Mouse (Mus musculus) hindbrain, embryonic 11.5 days (tissue): Measurements from ENCODE around the gene Cul5. TPM values are rescaled to one million over a fixed set of nuclear protein-coding genes. Genes with fewer than 3 reads are reported as not detected.

Experiments used
- ATAC-seq: fragments of 200-750 bp; cut with Nextera tagmentation; 2 replicates; pipeline ENCODE4 v1.8.0; 2017; ENCODE audit warnings: mild to moderate bottlenecking, moderate TSS enrichment, moderate library complexity; ENCODE audit not compliant: low FRiP score
- DNase-seq: peaks from one replicate; pipeline ENCODE4 v3.0.0-alpha.2; 2015; ENCODE audit warnings: low spot score
- H3K27ac ChIP-seq: fragments of 300-500 bp; sonication (generic); 2 replicates; pipeline ENCODE4 v1.5.1; 2014; ENCODE audit warnings: mild to moderate bottlenecking, low read depth, low read length
- H3K27me3 ChIP-seq: fragments of 300-500 bp; sonication (generic); 2 replicates; pipeline ENCODE4 v1.6.1; 2014; ENCODE audit warnings: mild to moderate bottlenecking, low read length, moderate library complexity, mixed read lengths; ENCODE audit not compliant: control insufficient read depth, insufficient read depth
- H3K36me3 ChIP-seq: fragments of 300-500 bp; sonication (generic); 2 replicates; pipeline ENCODE4 v1.6.1; 2014; ENCODE audit warnings: mild to moderate bottlenecking, low read length, moderate library complexity, mixed read lengths; ENCODE audit not compliant: control insufficient read depth, insufficient read depth
- H3K4me1 ChIP-seq: fragments of 300-500 bp; sonication (generic); replicated peaks from 2 replicates; pipeline ENCODE4 v1.6.1; 2014; ENCODE audit warnings: low read length, mixed read lengths; ENCODE audit not compliant: control insufficient read depth, insufficient read depth
- H3K4me2 ChIP-seq: fragments of 300-500 bp; sonication (generic); replicated peaks from 2 replicates; pipeline ENCODE4 v1.6.1; 2014; ENCODE audit warnings: mild to moderate bottlenecking, low read depth, low read length
- H3K4me3 ChIP-seq: fragments of 300-500 bp; sonication (generic); 2 replicates; pipeline ENCODE4 v1.5.1; 2014; ENCODE audit warnings: low read depth, low read length
- H3K9ac ChIP-seq: fragments of 300-500 bp; sonication (generic); 2 replicates; pipeline ENCODE4 v1.6.1; 2014; ENCODE audit warnings: low read depth, low read length
- H3K9me3 ChIP-seq: fragments of 300-500 bp; sonication (generic); 2 replicates; pipeline ENCODE4 v1.6.1; 2016; ENCODE audit warnings: low read length; ENCODE audit not compliant: control insufficient read depth
- WGBS: fragments of 180-500 bp; shearing (Covaris S2); extraction: QIAGEN DNeasy Blood & Tissue Kit; methylation state at CpG from one replicate; pipeline ENCODE4 v1.1.7; 2014; 5-methylcytosine and 5-hydroxymethylcytosine counted together
- polyA plus RNA-seq: library from polyadenylated mRNA; unstranded; fragments of >200 nt; fragmentation: Nextera tagmentation; extraction: Ambion mirVana; gene quantifications from 2 replicates; pipeline ENCODE4 v1.2.1, GENCODE M21; 2014

Gene Cul5
- polyA plus RNA-seq, 1 experiment from 2014 or later: 54.3 TPM

DNA sequence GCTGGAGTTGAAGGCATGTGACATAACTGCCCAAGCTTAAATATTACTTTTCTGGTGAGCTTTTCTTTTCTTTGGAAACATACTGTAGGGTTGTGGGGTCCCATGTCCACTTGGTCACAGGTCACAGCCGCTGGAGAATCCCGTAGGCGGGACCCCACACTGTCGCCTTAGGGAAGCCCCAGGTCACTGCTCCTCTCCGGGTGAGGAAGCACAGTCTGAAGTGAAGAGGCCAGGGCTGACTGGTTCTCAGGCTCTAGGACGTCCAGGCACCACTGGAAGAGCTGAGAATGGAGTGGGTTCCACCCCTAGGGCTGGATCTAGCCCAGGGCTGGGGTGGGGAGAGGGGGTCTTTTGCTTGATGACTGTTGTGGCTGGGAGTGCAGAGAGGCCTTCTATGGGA lies 71.2 kb downstream of the Cul5 start:
- no peak for ATAC-seq
- no peaks in the 10 kb centered on the region for H3K4me1 ChIP-seq
- no peaks in the 10 kb centered on the region for H3K36me3 ChIP-seq
- no peak overlapping the region for H3K4me3 ChIP-seq
- no peak for DNase-seq
- no peak overlapping the region for H3K4me2 ChIP-seq
- H3K9me3 ChIP-seq: no peaks in the 10 kb centered on the region
- no peak overlapping the region for H3K27ac ChIP-seq
- no peak overlapping the region for H3K9ac ChIP-seq
- WGBS: 77% methylated on average over 6 of the region's 6 CpGs
- no peaks in the 10 kb centered on the region for H3K27me3 ChIP-seq

DNA sequence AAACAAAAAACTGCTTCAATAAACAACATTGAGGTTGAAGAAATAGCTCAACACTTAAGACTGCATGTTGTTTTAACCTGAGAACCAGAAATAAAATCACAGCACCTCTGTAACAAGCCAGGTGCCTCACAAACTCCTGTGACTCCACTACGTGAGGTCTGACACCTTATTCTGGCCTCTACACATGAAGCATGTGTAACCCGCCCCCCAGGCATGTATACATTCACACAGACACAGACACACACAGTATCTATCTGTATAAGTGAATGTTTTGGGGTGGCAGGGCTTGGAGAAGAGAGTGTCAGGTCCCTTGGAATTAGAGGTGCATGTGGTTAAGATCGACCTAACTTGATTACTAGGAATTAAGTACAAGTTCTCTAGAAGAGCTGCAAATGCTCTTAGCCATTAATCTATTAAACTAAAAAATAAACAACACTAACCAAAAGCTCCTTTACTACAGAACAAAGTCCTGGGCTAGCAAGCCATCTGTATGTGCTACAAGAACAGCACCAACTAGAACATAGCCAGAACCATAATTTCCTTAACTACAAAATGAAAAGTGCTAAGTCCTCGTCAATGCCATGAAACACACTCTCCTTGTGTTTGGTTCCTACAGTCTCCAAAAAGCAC lies 72.7 kb downstream of the Cul5 start:
- H3K9me3 ChIP-seq: no peaks in the 10 kb centered on the region
- 92% methylated on average over 4 of the region's 4 CpGs for WGBS
- H3K9ac ChIP-seq: no peak overlapping the region
- H3K27me3 ChIP-seq: no peaks in the 10 kb centered on the region
- no peak overlapping the region for H3K4me2 ChIP-seq
- no peak overlapping the region for H3K27ac ChIP-seq
- H3K4me1 ChIP-seq: no peaks in the 10 kb centered on the region
- H3K36me3 ChIP-seq: no peaks in the 10 kb centered on the region
- no peak for DNase-seq
- no peak overlapping the region for H3K4me3 ChIP-seq
- no peak for ATAC-seq

DNA sequence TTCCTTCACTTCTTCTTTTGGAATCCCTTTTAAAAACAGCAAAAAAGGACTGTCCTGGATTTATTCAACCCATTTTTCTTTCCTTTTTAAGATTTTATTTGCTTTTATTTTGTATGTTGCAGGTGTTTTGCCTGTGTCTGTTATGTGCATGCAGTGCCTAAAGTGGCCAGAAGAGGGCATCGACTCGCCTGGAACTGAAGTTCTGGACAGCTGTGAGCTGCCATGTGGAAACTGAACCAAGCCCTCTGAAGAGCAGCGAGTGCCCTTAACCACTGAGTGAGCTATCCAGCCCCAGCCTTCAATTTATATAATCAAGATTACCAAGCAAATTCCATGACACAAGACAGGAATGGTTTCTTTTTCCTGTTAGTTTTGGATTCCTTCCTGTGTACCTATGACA lies 75.0 kb downstream of the Cul5 start:
- Histone ChIP-seq H3K9me3 (no peaks in the 10 kb centered on the region), H3K27ac (no peak overlapping the region), H3K4me1 (no peaks in the 10 kb centered on the region), H3K36me3 (no peaks in the 10 kb centered on the region), H3K4me3 (no peak overlapping the region), H3K27me3 (no peaks in the 10 kb centered on the region), H3K4me2 (no peak overlapping the region), H3K9ac (no peak overlapping the region)
- DNase-seq (peak; percentile 77), ATAC-seq (no peak)
- WGBS: 21% methylated on average over 3 of the region's 3 CpGs

DNA sequence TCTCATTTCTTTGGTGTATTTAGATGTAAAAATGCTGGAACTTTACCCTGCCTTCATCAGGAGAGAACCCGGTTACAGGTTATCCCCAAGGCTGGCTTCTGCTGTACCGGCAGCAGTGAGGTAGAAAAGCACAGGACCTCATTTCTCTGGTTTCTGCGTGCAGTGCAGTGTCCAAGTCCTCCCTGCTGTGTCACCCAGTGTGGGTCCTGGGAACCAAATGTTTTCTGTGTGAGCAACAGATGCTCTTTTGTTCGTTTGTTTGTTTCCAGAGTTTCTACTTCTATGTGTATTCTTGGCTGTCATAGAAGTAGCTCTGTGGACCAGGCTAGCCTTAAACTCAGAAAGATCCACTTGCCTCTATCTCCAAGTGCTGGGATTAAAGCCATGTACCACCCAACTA lies 87.9 kb downstream of the Cul5 start:
- H3K36me3 ChIP-seq: 0 out of 2 replicates have a peak, but pooled peaks cover 2% of the 10 kb centered on the region
- WGBS: 82% methylated on average over 4 of the region's 4 CpGs
- no peak for DNase-seq

DNA sequence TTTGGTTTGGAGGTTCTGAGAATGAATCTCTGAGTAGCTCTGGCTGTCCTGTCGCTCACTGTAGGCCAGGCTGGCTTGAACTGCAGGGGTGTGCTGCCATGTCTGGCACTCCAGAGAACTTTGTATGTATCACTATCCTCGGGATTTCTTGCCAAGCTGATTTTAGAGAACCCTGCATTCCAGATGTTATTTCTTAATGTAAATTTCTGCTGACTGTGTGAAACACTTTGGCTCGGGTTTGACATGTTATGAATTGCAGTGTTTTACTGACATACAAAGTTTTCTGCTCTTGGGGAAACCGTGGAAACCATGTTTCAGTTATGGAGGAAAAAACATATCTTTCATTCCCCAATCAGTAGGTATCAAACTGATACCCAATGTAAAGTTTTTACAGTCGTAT lies 94.1 kb downstream of the Cul5 start:
- H3K4me1 ChIP-seq: no peaks in the 10 kb centered on the region
- no peak overlapping the region for H3K4me2 ChIP-seq
- H3K9ac ChIP-seq: no peak overlapping the region
- ATAC-seq (no peak), DNase-seq (no peak)
- no peak overlapping the region for H3K4me3 ChIP-seq
- H3K9me3 ChIP-seq: no peaks in the 10 kb centered on the region
- 90% methylated on average over 5 of the region's 5 CpGs for WGBS
- H3K27ac ChIP-seq: no peak overlapping the region
- H3K36me3 ChIP-seq: peaks cover 4% of the 10 kb centered on the region; the same call in 1 of the 2 replicates
- no peaks in the 10 kb centered on the region for H3K27me3 ChIP-seq

More for the DNA sequence above, 87.9 kb downstream of the Cul5 start:
- no peak for ATAC-seq
- Histone ChIP-seq H3K4me2 (no peak overlapping the region), H3K9ac (no peak overlapping the region), H3K9me3 (no peaks in the 10 kb centered on the region), H3K4me1 (no peaks in the 10 kb centered on the region), H3K4me3 (no peak overlapping the region), H3K27me3 (no peaks in the 10 kb centered on the region), H3K27ac (no peak overlapping the region)

DNA sequence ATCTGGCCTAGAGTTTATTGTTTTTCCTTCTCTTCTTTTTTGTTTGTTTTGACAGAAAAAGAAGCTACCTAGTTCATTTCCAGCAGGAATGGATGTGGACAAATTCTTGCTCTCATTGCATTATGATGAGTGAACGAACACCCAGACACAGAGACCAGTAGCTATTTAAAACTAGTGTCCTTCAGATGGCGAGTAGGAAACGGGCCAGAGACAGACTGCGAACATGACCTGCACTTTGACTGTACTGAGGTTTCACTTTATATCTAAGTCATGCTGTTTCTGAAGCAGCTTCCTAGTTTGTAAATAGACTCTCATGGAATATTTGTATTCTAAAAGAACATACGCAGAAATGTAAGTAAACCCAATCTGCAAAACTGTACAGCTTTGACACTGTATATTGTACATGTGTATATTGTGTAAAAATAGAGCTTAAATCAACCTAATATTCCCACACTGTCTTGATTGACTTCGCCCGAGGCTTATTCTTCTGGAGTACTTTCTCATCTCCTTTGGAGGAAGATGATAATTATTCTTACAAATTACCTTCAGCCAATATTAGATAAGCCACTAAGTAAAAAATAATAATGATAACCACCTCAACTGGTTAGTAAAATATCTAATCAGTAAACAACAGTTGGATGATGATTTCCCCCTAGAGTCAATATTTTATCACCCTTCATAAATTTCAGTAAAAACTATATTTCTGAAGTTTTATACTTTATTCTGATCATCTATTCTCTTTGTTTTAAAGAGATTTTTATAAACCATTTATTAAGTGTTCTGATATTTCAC lies 97.1 kb downstream of the Cul5 start:
- 92% methylated on average over 7 of the region's 7 CpGs for WGBS
- ATAC-seq (no peak), DNase-seq (no peak)
- no peak overlapping the region for H3K4me3 ChIP-seq
- H3K4me1 ChIP-seq: no peaks in the 10 kb centered on the region
- no peaks in the 10 kb centered on the region for H3K27me3 ChIP-seq
- H3K4me2 ChIP-seq: no peak overlapping the region
- no peaks in the 10 kb centered on the region for H3K9me3 ChIP-seq
- H3K9ac ChIP-seq: no peak overlapping the region
- H3K27ac ChIP-seq: no peak overlapping the region
- peaks cover 2% of the 10 kb centered on the region; the same call in 1 of the 2 replicates for H3K36me3 ChIP-seq

DNA sequence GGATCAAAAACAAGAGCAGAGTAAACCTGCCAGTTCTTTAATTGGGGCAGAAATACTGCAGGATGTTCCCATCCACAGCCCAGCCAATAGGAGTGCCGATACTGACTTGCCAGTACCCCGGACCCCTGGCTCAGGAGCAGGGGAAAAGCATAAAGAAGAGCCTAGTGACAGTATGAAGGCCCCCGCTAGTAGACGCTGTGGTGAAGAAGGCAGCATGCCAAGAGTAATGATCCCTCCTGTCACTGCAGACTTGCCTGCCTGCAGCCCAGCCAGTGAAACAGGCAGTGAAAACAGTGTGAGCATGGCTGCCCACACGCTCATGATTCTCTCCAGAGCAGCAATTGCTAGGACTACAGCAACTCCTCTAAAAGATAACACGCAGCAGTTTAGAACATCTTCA lies 99.2 kb downstream of the Cul5 start:
- DNase-seq (no peak), ATAC-seq (no peak)
- H3K9me3 ChIP-seq: no peaks in the 10 kb centered on the region

More for the DNA sequence above, 99.2 kb downstream of the Cul5 start:
- Histone ChIP-seq H3K27ac (no peak overlapping the region), H3K4me3 (no peak overlapping the region), H3K36me3 (peaks cover 2% of the 10 kb centered on the region; the same call in 1 of the 2 replicates), H3K27me3 (no peaks in the 10 kb centered on the region), H3K4me2 (no peak overlapping the region), H3K4me1 (no peaks in the 10 kb centered on the region), H3K9ac (no peak overlapping the region)
- 94% methylated on average over 6 of the region's 6 CpGs for WGBS
